Mouse (Mus musculus) CH12.LX (cell line): ENCODE measurements around the gene Gm21970.

ENCODE experiments used
- BHLHE40 ChIP-seq: IDR thresholded peaks from 2 replicates; pipeline ENCODE4 v1.6.1; 2011; ENCODE audit warnings: mild to moderate bottlenecking, low read depth, low read length, improper control_type of control experiment
- CTCF ChIP-seq, 2 experiments: IDR thresholded peaks in 1 of 2; conservative IDR thresholded peaks in 1 of 2; 2 replicates each; pipeline ENCODE4 v1.5.1; 2011 to 2012; ENCODE audit warnings: low read depth in 2 of 2, low read length in 2 of 2, improper control_type of control experiment in 1 of 2, inconsistent platforms in 1 of 2, mild to moderate bottlenecking in 1 of 2, moderate library complexity in 1 of 2
- ELF1 ChIP-seq: IDR thresholded peaks from 2 replicates; pipeline ENCODE4 v1.6.1; 2014; ENCODE audit warnings: low read depth, mild to moderate bottlenecking, inconsistent platforms, low read length, improper control_type of control experiment
- EP300 ChIP-seq: IDR thresholded peaks from 2 replicates; pipeline ENCODE4 v1.6.1; 2011; ENCODE audit warnings: low read length, improper control_type of control experiment
- HCFC1 ChIP-seq: IDR thresholded peaks from 2 replicates; pipeline ENCODE4 v1.6.1; 2012; ENCODE audit warnings: low read depth, mild to moderate bottlenecking, inconsistent platforms, low read length, improper control_type of control experiment
- POLR2A ChIP-seq: IDR thresholded peaks from 2 replicates; pipeline ENCODE4 v1.6.1; 2011; ENCODE audit warnings: low read depth, mild to moderate bottlenecking, improper control_type of control experiment, low read length
- POLR2AphosphoS2 ChIP-seq: IDR thresholded peaks from 2 replicates; pipeline ENCODE4 v1.6.1; 2011; ENCODE audit warnings: low read depth, low read length, improper control_type of control experiment
- SIN3A ChIP-seq: IDR thresholded peaks from 2 replicates; pipeline ENCODE4 v1.6.1; 2012; ENCODE audit warnings: low read length, improper control_type of control experiment, inconsistent platforms
- TCF12 ChIP-seq: IDR thresholded peaks from 2 replicates; pipeline ENCODE4 v1.6.1; 2014; ENCODE audit warnings: low read depth, mild to moderate bottlenecking, inconsistent platforms, low read length, improper control_type of control experiment
- USF1 ChIP-seq: IDR thresholded peaks from 2 replicates; pipeline ENCODE4 v1.6.1; 2014; ENCODE audit warnings: low read depth, mild to moderate bottlenecking, inconsistent platforms, low read length, improper control_type of control experiment
- ZMIZ1 ChIP-seq: IDR thresholded peaks from 2 replicates; pipeline ENCODE4 v1.6.1; 2012; ENCODE audit warnings: low read depth, mild to moderate bottlenecking, inconsistent platforms, low read length, improper control_type of control experiment

DNA sequence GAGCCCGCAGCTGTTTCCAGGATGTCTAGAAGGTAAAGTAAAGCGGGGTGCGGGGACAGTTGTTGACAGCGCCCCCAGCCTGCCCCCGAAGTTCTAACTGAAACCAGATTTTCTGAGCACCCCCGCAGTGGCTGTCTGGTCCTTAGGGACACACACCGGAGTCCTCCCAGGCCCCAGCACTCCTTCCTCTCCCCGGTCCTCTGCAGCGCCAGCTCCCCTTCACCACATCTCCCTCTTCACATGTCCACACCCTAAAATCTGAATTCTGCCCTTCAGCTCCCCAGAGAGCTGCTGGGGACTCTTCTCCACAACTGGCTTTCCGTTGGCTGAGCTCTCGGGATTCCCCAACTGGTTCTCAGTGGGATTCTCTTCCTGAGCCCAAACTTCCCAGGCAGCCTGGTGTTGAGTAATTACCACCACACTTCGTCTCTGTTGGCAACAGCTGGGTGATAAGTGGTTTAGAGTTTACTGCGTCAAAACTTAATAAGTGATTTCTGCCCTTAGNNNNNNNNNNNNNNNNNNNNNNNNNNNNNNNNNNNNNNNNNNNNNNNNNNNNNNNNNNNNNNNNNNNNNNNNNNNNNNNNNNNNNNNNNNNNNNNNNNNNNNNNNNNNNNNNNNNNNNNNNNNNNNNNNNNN lies 15.2 kb downstream of the Gm21970 start:
- TF ChIP-seq CTCF (conservative IDR thresholded peaks at IDR 0.05 in 1 of 2, IDR thresholded peaks at IDR 0.05 in 1 of 2; ENCODE audit: low read depth in 2 of 2, low read length in 2 of 2), result no peak; a peak in 1 of 4 replicates
- TF ChIP-seq POLR2A, result no peak
- peak; percentile 87 for TF ChIP-seq TCF12
- no peak for TF ChIP-seq ZMIZ1
- TF ChIP-seq HCFC1, result no peak
- peak; percentile 73; the same call in 1 of the 2 replicates for TF ChIP-seq SIN3A
- no peak for TF ChIP-seq USF1
- peak; percentile 85 for TF ChIP-seq EP300
- TF ChIP-seq BHLHE40, result peak; percentile 85
- TF ChIP-seq POLR2AphosphoS2, result no peak
- TF ChIP-seq ELF1, result no peak
